Mouse (Mus musculus) lung, embryonic 14.5 days (tissue): Measurements from ENCODE around the gene Rbck1. TPM values are rescaled to one million over a fixed set of nuclear protein-coding genes. Genes with fewer than 3 reads are reported as not detected.
"Not testable (repeated sequence)": the region's sequence is repeated elsewhere in the genome, so short reads cannot be mapped to it uniquely, and the experiment has no call there.

ENCODE experiments used
- ATAC-seq: fragments of 200-750 bp; cut with Nextera tagmentation; 2 replicates; pipeline ENCODE4 v1.8.0; 2017; ENCODE audit warnings: mild to moderate bottlenecking, moderate TSS enrichment, moderate library complexity; ENCODE audit not compliant: insufficient read depth
- DNase-seq: peaks from one replicate; pipeline ENCODE4 v3.0.0-alpha.2; 2015
- H3K27ac ChIP-seq: fragments of 300-500 bp; sonication (generic); 2 replicates; pipeline ENCODE4 v1.5.1; 2014; ENCODE audit warnings: low read depth, mild to moderate bottlenecking, moderate library complexity
- H3K27me3 ChIP-seq: fragments of 300-500 bp; sonication (generic); 2 replicates; pipeline ENCODE4 v1.6.1; 2014; ENCODE audit warnings: low read length, control low read depth; ENCODE audit not compliant: insufficient read depth
- H3K36me3 ChIP-seq: fragments of 300-500 bp; sonication (generic); 2 replicates; pipeline ENCODE4 v1.6.1; 2014; ENCODE audit warnings: control low read depth; ENCODE audit not compliant: insufficient read depth
- H3K4me1 ChIP-seq: fragments of 300-500 bp; sonication (generic); 2 replicates; pipeline ENCODE4 v1.6.1; 2014; ENCODE audit warnings: antibody characterized with exemption, control low read depth; ENCODE audit not compliant: insufficient read depth
- H3K4me2 ChIP-seq: fragments of 300-500 bp; sonication (generic); 2 replicates; pipeline ENCODE4 v1.6.1; 2014; ENCODE audit warnings: mild to moderate bottlenecking
- H3K4me3 ChIP-seq: fragments of 300-500 bp; sonication (generic); 2 replicates; pipeline ENCODE4 v1.5.1; 2014; ENCODE audit warnings: low read depth, low read length
- H3K9ac ChIP-seq: fragments of 300-500 bp; sonication (generic); 2 replicates; pipeline ENCODE4 v1.6.1; 2014
- H3K9me3 ChIP-seq: fragments of 300-500 bp; sonication (generic); 2 replicates; pipeline ENCODE4 v1.6.1; 2016; ENCODE audit warnings: low read depth, low read length, control low read depth
- CTCF ChIP-seq: IDR thresholded peaks from 2 replicates; pipeline ENCODE4 v1.5.1; 2016; ENCODE audit warnings: antibody characterized with exemption, low read depth
- WGBS: fragments of 180-500 bp; shearing (Covaris S2); extraction: QIAGEN DNeasy Blood & Tissue Kit; methylation state at CpG from one replicate; pipeline ENCODE4 v1.1.7; 2014; 5-methylcytosine and 5-hydroxymethylcytosine counted together
- polyA plus RNA-seq: library from polyadenylated mRNA; unstranded; fragments of >200 nt; fragmentation: Nextera tagmentation; extraction: Ambion mirVana; gene quantifications from 2 replicates; pipeline ENCODE4 v1.2.1, GENCODE M21; 2014

The Rbck1 gene
- polyA plus RNA-seq, 1 experiment from 2014 or later, result 92.8 TPM

- no peak overlapping the region for H3K4me3 ChIP-seq
- no peak overlapping the region for H3K9ac ChIP-seq
- no peaks in the 10 kb centered on the region for H3K36me3 ChIP-seq
- no peak overlapping the region for H3K27ac ChIP-seq
- 0 out of 2 replicates have a peak, but pooled peaks cover 2% of the 10 kb centered on the region for H3K4me1 ChIP-seq
- peak; percentile 84 for DNase-seq
- TF ChIP-seq CTCF, result peak; percentile 94
- H3K27me3 ChIP-seq, result no peaks in the 10 kb centered on the region
- peak; percentile 55 for ATAC-seq
- WGBS, result 25% methylated on average over 14 of the region's 14 CpGs
- H3K4me2 ChIP-seq, result no peak overlapping the region
- no peaks in the 10 kb centered on the region for H3K9me3 ChIP-seq
Measured at GRCm38 (mm10) chr2:152368532-152369140, 36.2 kb upstream of the Rbck1 start.

- ATAC-seq, result no peak
- Histone ChIP-seq H3K9ac (no peak overlapping the region), H3K9me3 (no peaks in the 10 kb centered on the region), H3K36me3 (no peaks in the 10 kb centered on the region), H3K4me2 (no peak overlapping the region), H3K27me3 (no peaks in the 10 kb centered on the region), H3K27ac (no peak overlapping the region), H3K4me1 (0 out of 2 replicates have a peak, but pooled peaks cover 4% of the 10 kb centered on the region), H3K4me3 (no peak overlapping the region)
- DNase-seq, result no peak
- 63% methylated on average over 5 of the region's 5 CpGs for WGBS
- no peak for TF ChIP-seq CTCF
Measured at GRCm38 (mm10) chr2:152367917-152368316, 35.5 kb upstream of the Rbck1 start.

- Histone ChIP-seq H3K4me3 (peak overlapping the region; percentile 6; the same call in 1 of the 2 replicates), H3K27me3 (no peaks in the 10 kb centered on the region), H3K27ac (no peak overlapping the region), H3K9me3 (no peaks in the 10 kb centered on the region), H3K4me1 (0 out of 2 replicates have a peak, but pooled peaks cover 4% of the 10 kb centered on the region), H3K4me2 (peak overlapping the region; percentile 45), H3K36me3 (no peaks in the 10 kb centered on the region), H3K9ac (no peak overlapping the region)
- TF ChIP-seq CTCF, result peak; percentile 84
- peak; percentile 78 for ATAC-seq
- DNase-seq, result peak; percentile 93
- WGBS, result 9% methylated on average over 17 of the region's 17 CpGs
Measured at GRCm38 (mm10) chr2:152363245-152364147, 31.0 kb upstream of the Rbck1 start.

GRCm38 (mm10) chr2:152361193-152361592 is 28.7 kb upstream of the Rbck1 start:
- Histone ChIP-seq H3K4me2 (no peak overlapping the region), H3K27me3 (no peaks in the 10 kb centered on the region), H3K9me3 (no peaks in the 10 kb centered on the region), H3K4me3 (no peak overlapping the region), H3K9ac (no peak overlapping the region), H3K27ac (no peak overlapping the region), H3K4me1 (0 out of 2 replicates have a peak, but pooled peaks cover 4% of the 10 kb centered on the region), H3K36me3 (no peaks in the 10 kb centered on the region)
- DNase-seq (no peak), ATAC-seq (no peak)
- WGBS, result 87% methylated on average over 8 of the region's 8 CpGs
- TF ChIP-seq CTCF, result no peak

- no peak for ATAC-seq
- DNase-seq, result peak; percentile 54
- peak overlapping the region; percentile 9 for H3K27ac ChIP-seq
- H3K4me2 ChIP-seq, result no peak overlapping the region
- H3K4me3 ChIP-seq, result no peak overlapping the region
- H3K36me3 ChIP-seq, result no peaks in the 10 kb centered on the region
- H3K9me3 ChIP-seq, result no peaks in the 10 kb centered on the region
- TF ChIP-seq CTCF, result no peak
- peak overlapping the region; percentile 13; the same call in 1 of the 2 replicates for H3K9ac ChIP-seq
- no peaks in the 10 kb centered on the region for H3K27me3 ChIP-seq
- 26% methylated on average over 7 of the region's 7 CpGs for WGBS
- 0 out of 2 replicates have a peak, but pooled peaks cover 4% of the 10 kb centered on the region for H3K4me1 ChIP-seq
Measured at GRCm38 (mm10) chr2:152360271-152360775, 27.9 kb upstream of the Rbck1 start.

GRCm38 (mm10) chr2:152359616-152360015 is 27.2 kb upstream of the Rbck1 start:
- Histone ChIP-seq H3K9me3 (no peaks in the 10 kb centered on the region), H3K27me3 (no peaks in the 10 kb centered on the region), H3K4me3 (no peak overlapping the region), H3K4me2 (no peak overlapping the region), H3K9ac (no peak overlapping the region), H3K36me3 (no peaks in the 10 kb centered on the region), H3K4me1 (0 out of 2 replicates have a peak, but pooled peaks cover 4% of the 10 kb centered on the region), H3K27ac (no peak overlapping the region)
- 39% methylated on average over 5 of the region's 5 CpGs for WGBS
- DNase-seq, result no peak
- TF ChIP-seq CTCF, result no peak
- no peak for ATAC-seq

GRCm38 (mm10) chr2:152358977-152359376 is 26.5 kb upstream of the Rbck1 start:
- H3K27ac ChIP-seq, ATAC-seq, H3K4me1 ChIP-seq, H3K27me3 ChIP-seq, H3K4me3 ChIP-seq, H3K9me3 ChIP-seq, H3K4me2 ChIP-seq, H3K9ac ChIP-seq, DNase-seq, H3K36me3 ChIP-seq: not testable (repeated sequence)
- TF ChIP-seq CTCF, result peak; percentile 32
- 82% methylated on average over 5 of the region's 5 CpGs for WGBS
